Mouse (Mus musculus): ENCODE results near the gene Fbxo6.

GRCm38 (mm10) chr4:148198721-148199120 is 46.8 kb upstream of the Fbxo6 start:
- TF ChIP-seq CTCF (IDR thresholded peaks at IDR 0.05; ENCODE audit: borderline replicate concordance, insufficient read depth, low read depth, low read length) (no peak), POLR2A (IDR thresholded peaks at IDR 0.05; ENCODE audit: borderline replicate concordance, insufficient read depth, low read length) (no peak)
